8 mouse cellular contexts compared by ENCODE assay signal in genomic region chr10:79803716-79804323, GRCm38 (mm10). TPM values are rescaled to one million over a fixed set of nuclear protein-coding genes. Genes with fewer than 3 reads are reported as not detected.
DNase-seq lines count a peak whose midpoint lies in the region; ATAC-seq lines count a peak whose summit lies in the region.

No protein-coding gene starts in this region.

- H3K4me3 ChIP-seq in forebrain, embryonic 13.5 days = peak overlapping the region; percentile 34
- peak overlapping the region; percentile 17 for H3K4me3 ChIP-seq in hindbrain, embryonic 16.5 days (ENCODE audit: low read length)
- peak overlapping the region; percentile 1 for H3K4me3 ChIP-seq in neural tube, embryonic 15.5 days (replicated peaks)

- H3K27ac ChIP-seq in forebrain, embryonic 13.5 days = peak overlapping the region; percentile 95
- peak overlapping the region; percentile 79 for H3K27ac ChIP-seq in hindbrain, embryonic 16.5 days (ENCODE audit: low read depth, low read length)
- H3K27ac ChIP-seq in neural tube, embryonic 15.5 days (replicated peaks) = peak overlapping the region; percentile 79

- no peaks in the 10 kb centered on the region for H3K9me3 ChIP-seq in forebrain, embryonic 13.5 days (replicated peaks)
- no peaks in the 10 kb centered on the region for H3K9me3 ChIP-seq in hindbrain, embryonic 16.5 days (ENCODE audit: control insufficient read depth, low read length)
- no peaks in the 10 kb centered on the region for H3K9me3 ChIP-seq in neural tube, embryonic 15.5 days (replicated peaks)

- 4% methylated on average over 29 of the region's 29 CpGs for WGBS in forebrain, embryonic 13.5 days
- WGBS in hindbrain, embryonic 16.5 days = 3% methylated on average over 29 of the region's 29 CpGs
- 5% methylated on average over 29 of the region's 29 CpGs for WGBS in neural tube, embryonic 15.5 days

- DNase-seq in ES-CJ7 (ENCODE audit: low read depth, low spot score) = peak; percentile 73
- peak; percentile 55 for DNase-seq in adrenal gland, postnatal 25 days
- peak; percentile 95 to 98 for DNase-seq in left cerebral cortex, postnatal 25 days (ENCODE audit: low spot score in 2 of 2)
- no peak for DNase-seq in spleen, adult 12 weeks (ENCODE audit: low spot score)
- DNase-seq in thymus, postnatal 0 days (ENCODE audit: low spot score) = no peak

- intact Hi-C loops in left cerebral cortex, postnatal 25 days (cut with DNase I) = no loop called here

- peak overlapping the region; percentile 55 for H3K9ac ChIP-seq in forebrain, embryonic 13.5 days
- peak overlapping the region; percentile 50 for H3K9ac ChIP-seq in hindbrain, embryonic 16.5 days (ENCODE audit: low read depth, low read length)
- H3K9ac ChIP-seq in neural tube, embryonic 15.5 days (replicated peaks) = 0 out of 2 replicates have a peak overlapping the region, but pooled peaks have one; percentile 1

- peaks cover 73% of the 10 kb centered on the region for H3K4me1 ChIP-seq in forebrain, embryonic 13.5 days
- H3K4me1 ChIP-seq in hindbrain, embryonic 16.5 days (ENCODE audit: control insufficient read depth, insufficient read depth, low read depth, low read length) = peaks cover 34% of the 10 kb centered on the region
- peaks cover 74% of the 10 kb centered on the region for H3K4me1 ChIP-seq in neural tube, embryonic 15.5 days

- peak; percentile 98 for ATAC-seq in forebrain, embryonic 13.5 days
- ATAC-seq in hindbrain, embryonic 16.5 days = peak; percentile 90
- ATAC-seq in neural tube, embryonic 15.5 days (ENCODE audit: low FRiP score) = peak; percentile 88

- no peaks in the 10 kb centered on the region for H3K27me3 ChIP-seq in forebrain, embryonic 13.5 days
- no peaks in the 10 kb centered on the region for H3K27me3 ChIP-seq in hindbrain, embryonic 16.5 days (replicated peaks; ENCODE audit: control insufficient read depth, insufficient read depth, low read length)
- H3K27me3 ChIP-seq in neural tube, embryonic 15.5 days (replicated peaks) = no peaks in the 10 kb centered on the region

- peaks cover 41% of the 10 kb centered on the region for H3K36me3 ChIP-seq in forebrain, embryonic 13.5 days (ENCODE audit: poor library complexity, severe bottlenecking)
- H3K36me3 ChIP-seq in hindbrain, embryonic 16.5 days (ENCODE audit: control insufficient read depth, insufficient read depth, low read length) = peaks cover 6% of the 10 kb centered on the region
- peaks cover 18% of the 10 kb centered on the region for H3K36me3 ChIP-seq in neural tube, embryonic 15.5 days

- H3K4me2 ChIP-seq in forebrain, embryonic 13.5 days = peak overlapping the region; percentile 73
- H3K4me2 ChIP-seq in hindbrain, embryonic 16.5 days (ENCODE audit: low read length) = peak overlapping the region; percentile 47
- peak overlapping the region; percentile 49 for H3K4me2 ChIP-seq in neural tube, embryonic 15.5 days

RNA-seq across cellular contexts. Expression of gene Palm, which starts 10.4 kb away (rescaled TPM):
- 57.1 and 99.3 TPM in 2 replicates for total RNA-seq in adrenal gland, postnatal 25 days (2021)
- 214 and 234 TPM in 2 replicates for polyA plus RNA-seq in forebrain, embryonic 13.5 days (2015; fragmentation: Nextera tagmentation; extraction: Ambion mirVana)
- polyA plus RNA-seq in hindbrain, embryonic 16.5 days (2015; fragmentation: Nextera tagmentation; extraction: Ambion mirVana) = 297 and 309 TPM in 2 replicates
- total RNA-seq in left cerebral cortex, postnatal 25 days (2021) = 100 to 1,000 TPM; 318 to 348 TPM
- 227 and 256 TPM in 2 replicates for polyA plus RNA-seq in neural tube, embryonic 15.5 days (2015; fragmentation: Nextera tagmentation; extraction: Ambion mirVana)
- polyA plus RNA-seq in thymus, postnatal 0 days (2015; fragmentation: Nextera tagmentation; extraction: Ambion mirVana) = 50.5 and 51.3 TPM in 2 replicates

RNA-seq across cellular contexts. Expression of gene Prss57, which starts 13.1 kb away (rescaled TPM):
- not detected in 2 replicates for total RNA-seq in adrenal gland, postnatal 25 days (2021)
- 0.09 and 0.13 TPM in 2 replicates for polyA plus RNA-seq in forebrain, embryonic 13.5 days (2015; fragmentation: Nextera tagmentation; extraction: Ambion mirVana)
- polyA plus RNA-seq in hindbrain, embryonic 16.5 days (2015; fragmentation: Nextera tagmentation; extraction: Ambion mirVana) = 0.31 TPM in 1 of 2 replicates, not detected in the other
- 1 to 10 TPM in 1 of 2 experiments, under 1 TPM in 1; 0.62 to 1.1 TPM for total RNA-seq in left cerebral cortex, postnatal 25 days (2021)
- polyA plus RNA-seq in neural tube, embryonic 15.5 days (2015; fragmentation: Nextera tagmentation; extraction: Ambion mirVana) = 0.14 and 10.2 TPM in 2 replicates
- 31.6 and 32.5 TPM in 2 replicates for polyA plus RNA-seq in thymus, postnatal 0 days (2015; fragmentation: Nextera tagmentation; extraction: Ambion mirVana)

RNA-seq across cellular contexts. Expression of gene Misp, which starts 17.0 kb away (rescaled TPM):
- total RNA-seq in adrenal gland, postnatal 25 days (2021) = 0.64 and 1.00 TPM in 2 replicates
- polyA plus RNA-seq in forebrain, embryonic 13.5 days (2015; fragmentation: Nextera tagmentation; extraction: Ambion mirVana) = 0.71 and 1.1 TPM in 2 replicates
- 0.46 and 0.59 TPM in 2 replicates for polyA plus RNA-seq in hindbrain, embryonic 16.5 days (2015; fragmentation: Nextera tagmentation; extraction: Ambion mirVana)
- total RNA-seq in left cerebral cortex, postnatal 25 days (2021) = 1 to 10 TPM in 1 of 2 experiments, under 1 TPM in 1; 0.62 to 1.7 TPM
- 0.33 and 11.5 TPM in 2 replicates for polyA plus RNA-seq in neural tube, embryonic 15.5 days (2015; fragmentation: Nextera tagmentation; extraction: Ambion mirVana)
- 7.5 and 10.5 TPM in 2 replicates for polyA plus RNA-seq in thymus, postnatal 0 days (2015; fragmentation: Nextera tagmentation; extraction: Ambion mirVana)

RNA-seq across cellular contexts. Expression of gene Fstl3, which starts 26.7 kb away (rescaled TPM):
- 8.5 and 10.6 TPM in 2 replicates for total RNA-seq in adrenal gland, postnatal 25 days (2021)
- 0.40 and 0.62 TPM in 2 replicates for polyA plus RNA-seq in forebrain, embryonic 13.5 days (2015; fragmentation: Nextera tagmentation; extraction: Ambion mirVana)
- polyA plus RNA-seq in hindbrain, embryonic 16.5 days (2015; fragmentation: Nextera tagmentation; extraction: Ambion mirVana) = 2.6 and 3.0 TPM in 2 replicates
- total RNA-seq in left cerebral cortex, postnatal 25 days (2021) = 1 to 10 TPM; 2.2 to 2.4 TPM
- polyA plus RNA-seq in neural tube, embryonic 15.5 days (2015; fragmentation: Nextera tagmentation; extraction: Ambion mirVana) = 2.6 and 4.5 TPM in 2 replicates
- polyA plus RNA-seq in thymus, postnatal 0 days (2015; fragmentation: Nextera tagmentation; extraction: Ambion mirVana) = 5.4 and 6.0 TPM in 2 replicates

RNA-seq across cellular contexts. Expression of gene Rnf126, which starts 37.1 kb away (rescaled TPM):
- 59.5 and 63.8 TPM in 2 replicates for total RNA-seq in adrenal gland, postnatal 25 days (2021)
- 70.9 and 74.8 TPM in 2 replicates for polyA plus RNA-seq in forebrain, embryonic 13.5 days (2015; fragmentation: Nextera tagmentation; extraction: Ambion mirVana)
- 74.2 and 101 TPM in 2 replicates for polyA plus RNA-seq in hindbrain, embryonic 16.5 days (2015; fragmentation: Nextera tagmentation; extraction: Ambion mirVana)
- total RNA-seq in left cerebral cortex, postnatal 25 days (2021) = 10 to 100 TPM; 90.9 to 96.0 TPM
- 108 and 110 TPM in 2 replicates for polyA plus RNA-seq in neural tube, embryonic 15.5 days (2015; fragmentation: Nextera tagmentation; extraction: Ambion mirVana)
- 74.1 and 80.0 TPM in 2 replicates for polyA plus RNA-seq in thymus, postnatal 0 days (2015; fragmentation: Nextera tagmentation; extraction: Ambion mirVana)

Comparison
In these comparisons a context has a peak if more than half of its experiments do, and no peak if none do; other contexts are left out.
1. DNase-seq: peak in ES-CJ7 (single experiment), adrenal gland, postnatal 25 days (single experiment) and left cerebral cortex, postnatal 25 days (2 of 2); none in spleen, adult 12 weeks (single experiment) and thymus, postnatal 0 days (single experiment).
2. H3K9ac ChIP-seq: peak in every context shown above with its lines; median percentile 55 in forebrain, embryonic 13.5 days; 50 in hindbrain, embryonic 16.5 days; 1 in neural tube, embryonic 15.5 days.
3. Peak in every context shown above with its lines, with median percentiles within 50 percentile points of each other: ATAC-seq, H3K27ac ChIP-seq, H3K4me2 ChIP-seq and H3K4me3 ChIP-seq.